Mouse (Mus musculus) kidney, postnatal 10 days (tissue): ENCODE results near the gene 3110082J24Rik.
"Not testable (repeated sequence)": the region's sequence is repeated elsewhere in the genome, so short reads cannot be mapped to it uniquely, and the experiment has no call there.

Experiments used
- DNase-seq: peaks from one replicate; pipeline ENCODE4 v3.0.0; 2021; ENCODE audit warnings: mixed read lengths

Gene 3110082J24Rik

DNA sequence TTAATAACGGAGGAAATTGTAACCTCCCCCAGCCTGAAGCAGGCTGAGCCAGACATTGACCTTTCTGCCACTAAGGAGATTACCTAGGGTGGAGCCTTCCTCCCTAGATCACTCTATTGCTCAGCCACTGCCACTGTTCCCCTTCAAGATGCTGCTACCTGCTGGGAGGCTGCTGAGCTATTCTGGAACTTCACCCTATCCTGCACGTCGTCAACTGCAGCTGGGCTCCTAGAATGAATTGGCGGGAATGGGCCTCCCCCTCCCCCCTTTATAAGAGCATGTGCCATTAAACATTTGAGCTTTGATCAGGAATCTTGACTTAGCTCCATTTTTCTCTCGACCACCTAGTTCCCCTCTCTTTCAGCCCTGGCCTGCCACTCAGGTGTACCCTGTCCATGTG, 46.3 kb downstream of the 3110082J24Rik start:
- not testable (repeated sequence) for DNase-seq

DNA sequence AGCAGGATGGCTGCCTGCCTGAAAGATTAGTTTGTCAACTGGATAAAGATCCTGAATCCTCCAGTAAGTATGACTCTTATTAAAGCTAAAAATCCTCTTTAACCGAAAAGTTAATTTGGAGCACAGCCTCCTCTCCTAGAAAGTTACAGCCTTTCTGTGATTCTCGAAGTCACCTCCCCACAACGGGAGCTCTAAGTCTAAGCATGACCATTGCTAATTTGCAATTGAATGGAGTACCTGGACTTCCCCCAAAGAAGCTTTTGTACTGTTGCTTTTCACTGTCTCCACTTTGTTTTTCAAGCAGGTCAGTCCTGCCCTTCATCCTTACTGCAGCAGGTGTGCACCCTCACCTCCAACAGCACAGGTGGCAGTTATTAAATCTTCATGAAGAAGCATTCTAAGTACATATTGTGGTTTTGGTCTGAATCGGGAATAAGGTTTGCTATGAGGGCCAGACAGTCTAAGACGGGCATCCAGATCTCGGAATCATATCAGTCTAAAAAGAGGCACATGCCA, 47.6 kb downstream of the 3110082J24Rik start:
- DNase-seq: no peak
